Mouse (Mus musculus) layer of hippocampus, postnatal 25 days (tissue): ENCODE measurements around the gene Usp42. TPM values are rescaled to one million over a fixed set of nuclear protein-coding genes. Genes with fewer than 3 reads are reported as not detected.

ENCODE experiments used
- DNase-seq, 2 experiments: peaks; one replicate each; pipeline ENCODE4 v3.0.0; 2022; ENCODE audit warnings: mixed read lengths in 2 of 2, low spot score in 1 of 2; ENCODE audit errors: extremely low spot score in 1 of 2
- total RNA-seq, 2 experiments: library from RNA; stranded (reverse); gene quantifications; 2 replicates each; pipeline ENCODE4 v1.2.3; 2021

Gene Usp42
- total RNA-seq: 10 to 100 TPM; 17.0 to 26.5 TPM

GRCm38 (mm10) chr5:143732180-143732891 is at the start of gene Usp42:
Gene Usp42, minus strand, starts transcription at chr5:143732280.
- DNase-seq: peak; percentile 81 to 92

DNA sequence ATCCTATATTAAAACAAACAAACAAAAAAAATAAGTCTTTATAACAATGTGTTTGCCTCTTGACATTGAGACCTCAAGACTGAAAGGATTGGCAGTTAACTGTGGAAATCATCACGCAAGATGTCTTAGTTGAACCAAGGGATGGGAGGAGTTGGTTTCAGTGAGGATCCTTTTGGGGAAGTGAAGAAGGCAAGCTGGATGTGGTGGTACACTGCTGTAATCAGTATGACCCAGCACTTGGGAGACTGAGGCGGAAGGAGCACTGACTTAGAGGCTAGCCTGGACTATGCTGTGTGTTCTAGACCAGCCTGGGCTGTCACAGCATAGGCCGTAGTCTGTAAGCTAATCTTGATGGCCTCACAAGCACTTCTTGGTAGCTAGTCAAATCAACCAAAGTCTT is 28.4 kb upstream of the Usp42 start:
- no peak for DNase-seq

DNA sequence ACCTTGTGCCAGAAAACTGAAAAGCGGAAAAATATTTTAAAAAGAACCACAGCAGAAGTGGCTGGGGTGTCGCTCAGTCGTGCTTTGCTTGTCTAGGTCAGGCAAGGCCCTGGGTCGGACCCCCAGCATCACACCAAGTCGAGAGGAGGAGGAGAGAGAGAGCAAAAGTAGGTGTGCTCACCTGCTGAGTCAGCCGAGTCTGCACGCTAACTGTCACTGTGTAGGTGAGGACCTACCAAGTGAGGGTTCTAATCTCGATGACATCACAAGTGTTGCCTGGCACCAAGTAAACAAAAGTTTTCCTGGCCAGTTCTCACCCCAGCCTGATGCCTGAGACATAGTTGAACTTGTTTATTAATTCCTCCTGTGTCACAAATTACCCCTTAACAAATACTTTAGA is 27.5 kb upstream of the Usp42 start:
- no peak for DNase-seq

DNA sequence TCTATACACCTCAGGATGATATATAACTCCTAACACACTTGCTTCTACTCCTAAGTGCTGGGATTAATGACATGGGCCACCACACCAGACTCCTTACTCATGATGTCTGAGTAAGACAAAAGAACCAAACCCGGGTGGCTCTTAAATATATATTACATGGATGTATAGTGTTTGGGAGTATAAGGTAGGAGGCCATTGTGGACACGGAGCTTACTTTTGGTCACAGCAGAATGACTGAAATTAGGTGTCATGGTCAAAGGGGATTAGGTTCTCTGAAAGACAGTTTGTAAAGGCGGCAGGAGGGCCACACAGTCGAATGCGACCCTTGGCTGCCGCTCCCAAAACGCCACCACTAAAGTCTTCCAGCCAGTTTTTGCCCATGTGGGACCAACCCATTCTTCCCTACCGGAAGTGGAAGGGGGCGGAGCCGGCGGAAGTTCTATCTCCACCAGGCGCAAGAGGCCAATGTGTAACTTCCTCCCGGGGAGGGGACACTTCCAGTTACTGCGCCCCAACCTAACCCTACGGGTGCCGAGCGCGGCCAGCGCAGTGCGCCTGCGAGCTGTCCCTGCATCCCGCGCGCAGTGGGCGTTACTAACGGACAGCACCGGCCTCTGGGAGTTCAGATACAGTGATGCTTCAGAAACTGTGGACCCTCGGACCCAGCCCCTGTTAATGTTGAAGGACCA is 25.8 kb upstream of the Usp42 start:
- peak; percentile 73 to 74 for DNase-seq

GRCm38 (mm10) chr5:143755529-143756141 is 23.6 kb upstream of the Usp42 start:
- no peak for DNase-seq

DNA sequence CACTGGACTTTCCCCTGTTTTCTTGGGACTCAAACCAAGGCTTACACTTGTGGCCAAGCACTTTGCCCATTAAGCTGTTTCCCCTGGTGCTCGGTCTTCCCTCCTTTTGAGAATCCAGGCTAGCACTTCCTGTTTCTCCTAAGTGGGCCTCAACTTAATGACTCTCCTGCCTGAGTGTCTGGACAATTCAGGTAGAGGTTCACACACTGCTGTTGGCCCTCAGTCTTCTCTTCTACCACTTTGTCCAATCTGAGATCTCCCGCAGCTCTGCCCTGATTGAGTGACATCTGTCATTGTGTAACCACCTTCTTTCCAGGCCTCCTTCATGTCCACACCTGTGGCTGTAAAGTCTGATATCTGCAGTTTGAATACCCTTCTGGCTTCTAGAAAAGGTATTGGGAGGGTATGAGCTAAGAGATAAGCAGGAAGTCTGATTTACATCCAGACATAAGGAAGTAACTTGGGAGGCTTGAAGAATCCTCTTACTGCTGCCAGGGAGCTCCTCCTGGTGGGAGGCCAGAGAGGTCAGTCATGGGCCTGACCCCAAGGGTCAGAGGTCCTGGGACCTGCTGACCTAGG is 17.6 kb upstream of the Usp42 start:
- DNase-seq: no peak

GRCm38 (mm10) chr5:143731483-143732112 is 482 bp downstream of the Usp42 start:
- no peak for DNase-seq

GRCm38 (mm10) chr5:143730915-143731314 is 1.2 kb downstream of the Usp42 start:
- no peak for DNase-seq

DNA sequence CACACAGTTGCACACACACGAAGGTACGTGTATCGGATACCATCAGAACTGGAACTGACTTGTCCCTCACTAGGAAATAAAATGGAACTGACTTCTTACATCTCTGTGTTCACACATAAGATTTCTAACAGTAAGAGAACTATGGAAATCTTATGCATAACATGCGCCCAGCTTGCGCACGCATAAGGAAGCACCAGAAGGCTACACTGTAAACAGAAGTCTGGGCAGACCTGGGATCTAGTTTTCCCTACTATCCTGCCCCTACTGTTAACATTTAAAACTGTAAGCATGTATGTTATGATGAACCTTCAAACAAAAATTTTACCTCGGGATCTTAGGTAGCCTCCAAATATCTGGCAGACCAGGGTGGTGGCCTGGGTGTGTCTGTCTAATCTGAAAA is 10.1 kb downstream of the Usp42 start:
- DNase-seq: no peak

DNA sequence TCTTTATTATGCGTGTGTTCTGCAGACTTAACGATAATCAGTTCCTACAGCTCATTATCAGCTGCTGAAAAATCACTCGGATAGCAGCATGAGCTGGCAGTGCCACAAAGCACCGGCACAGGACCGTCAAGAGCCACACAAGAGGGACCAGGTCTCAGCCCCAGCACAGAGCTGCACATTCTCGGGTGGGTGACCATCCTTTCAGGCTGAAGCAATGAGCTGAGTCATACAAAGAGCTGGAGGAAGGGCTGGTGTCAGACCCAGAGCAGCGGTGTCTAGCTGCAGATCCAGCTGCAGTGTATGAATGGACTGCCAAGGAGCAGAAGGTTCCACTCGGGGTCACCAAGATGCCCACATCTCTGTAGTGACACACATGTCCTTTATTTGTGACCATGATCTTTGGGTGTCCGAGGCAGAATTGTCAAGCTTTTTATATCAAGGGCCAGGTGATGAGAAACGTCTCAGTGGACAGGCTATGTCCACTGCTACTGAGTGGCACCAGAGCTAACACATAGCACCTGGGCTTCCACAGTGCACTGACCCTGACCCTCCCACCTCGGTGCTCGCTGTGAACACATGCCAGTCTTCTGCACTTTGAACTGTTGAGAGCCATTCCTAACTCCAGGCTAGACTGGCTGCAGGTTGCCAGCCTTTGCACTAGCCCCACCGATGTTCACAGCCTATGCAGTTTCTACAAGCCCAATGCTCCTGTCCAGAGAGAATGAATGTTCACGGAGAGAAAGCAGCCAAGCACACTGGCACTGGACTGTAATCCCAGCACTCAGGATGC is 19.9 kb downstream of the Usp42 start:
- no peak for DNase-seq

DNA sequence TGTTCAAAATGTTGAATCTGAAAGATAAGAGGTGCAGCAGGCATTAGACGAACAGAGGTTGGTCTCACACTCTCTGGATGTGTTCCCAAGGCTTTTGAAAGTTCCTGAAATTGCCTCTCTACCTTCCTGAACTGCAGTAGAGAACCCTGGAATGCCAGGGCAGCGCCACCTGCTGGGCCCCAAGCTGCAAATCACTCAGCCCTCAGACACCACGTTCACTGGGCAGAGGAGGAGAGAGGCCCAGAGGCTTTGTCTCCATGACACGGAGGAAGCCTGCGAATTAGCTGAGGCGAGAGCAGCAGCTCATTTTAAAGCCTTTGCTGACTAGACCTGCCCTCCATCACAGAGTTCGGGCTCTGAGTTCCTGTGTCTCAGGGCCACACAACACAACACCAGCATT is 20.8 kb downstream of the Usp42 start:
- DNase-seq: peak; percentile 51 to 68

- DNase-seq: no peak
Measured at GRCm38 (mm10) chr5:143706822-143707200, 25.3 kb downstream of the Usp42 start.

DNA sequence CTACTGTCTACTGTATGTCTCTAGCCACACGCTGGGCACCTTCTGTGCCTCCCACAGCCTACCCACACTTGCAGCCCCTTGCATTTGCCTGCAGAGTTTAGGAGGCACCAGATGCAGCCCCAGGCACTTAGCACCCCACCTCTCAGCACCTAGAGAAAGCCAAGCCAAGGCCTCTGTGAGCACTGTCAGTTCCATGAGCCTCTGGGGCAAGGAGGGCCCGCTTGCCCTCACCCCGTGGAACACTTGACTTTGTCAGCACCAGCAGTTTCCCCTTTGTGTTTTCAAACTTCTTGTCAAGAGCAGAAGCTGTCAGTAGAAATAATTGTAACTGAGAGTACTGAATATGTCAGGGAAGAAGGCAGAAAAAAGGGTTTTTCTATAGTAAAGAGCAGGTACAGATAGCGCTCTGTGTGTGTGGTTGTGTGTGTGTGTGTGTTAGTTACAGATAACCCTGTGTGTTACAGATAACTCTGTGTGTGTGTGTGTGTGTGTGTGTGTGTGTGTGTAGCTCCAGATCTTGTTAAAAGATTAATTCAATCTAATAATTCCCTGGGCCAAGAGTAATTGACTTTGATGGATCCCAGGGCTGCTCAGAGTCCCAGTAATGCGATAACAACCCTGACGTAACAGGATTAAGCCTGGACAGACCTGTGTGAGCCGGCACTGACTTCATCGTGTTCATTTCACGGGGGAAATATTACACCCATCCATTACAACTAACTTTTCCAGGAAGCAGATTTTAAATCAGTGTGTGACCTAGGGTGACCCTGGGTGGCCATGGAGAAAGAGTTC is 25.9 kb downstream of the Usp42 start:
- no peak for DNase-seq

DNA sequence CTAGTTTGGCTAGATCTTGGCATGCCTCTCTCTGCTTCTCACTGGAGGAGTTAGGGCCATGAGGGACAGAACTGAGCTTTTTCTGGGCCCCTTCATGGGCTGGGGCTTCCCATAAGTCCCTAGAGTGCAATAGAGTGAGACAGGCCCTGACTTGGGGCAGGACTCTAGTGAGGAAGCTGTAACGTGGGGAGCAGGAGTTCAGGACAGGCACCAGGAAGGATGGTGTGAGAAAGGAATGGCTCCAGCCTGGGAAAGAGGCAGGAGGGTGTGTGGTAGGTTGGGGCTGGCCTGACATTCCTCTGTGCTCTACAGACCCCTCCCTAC is 26.5 kb downstream of the Usp42 start:
- no peak for DNase-seq

DNA sequence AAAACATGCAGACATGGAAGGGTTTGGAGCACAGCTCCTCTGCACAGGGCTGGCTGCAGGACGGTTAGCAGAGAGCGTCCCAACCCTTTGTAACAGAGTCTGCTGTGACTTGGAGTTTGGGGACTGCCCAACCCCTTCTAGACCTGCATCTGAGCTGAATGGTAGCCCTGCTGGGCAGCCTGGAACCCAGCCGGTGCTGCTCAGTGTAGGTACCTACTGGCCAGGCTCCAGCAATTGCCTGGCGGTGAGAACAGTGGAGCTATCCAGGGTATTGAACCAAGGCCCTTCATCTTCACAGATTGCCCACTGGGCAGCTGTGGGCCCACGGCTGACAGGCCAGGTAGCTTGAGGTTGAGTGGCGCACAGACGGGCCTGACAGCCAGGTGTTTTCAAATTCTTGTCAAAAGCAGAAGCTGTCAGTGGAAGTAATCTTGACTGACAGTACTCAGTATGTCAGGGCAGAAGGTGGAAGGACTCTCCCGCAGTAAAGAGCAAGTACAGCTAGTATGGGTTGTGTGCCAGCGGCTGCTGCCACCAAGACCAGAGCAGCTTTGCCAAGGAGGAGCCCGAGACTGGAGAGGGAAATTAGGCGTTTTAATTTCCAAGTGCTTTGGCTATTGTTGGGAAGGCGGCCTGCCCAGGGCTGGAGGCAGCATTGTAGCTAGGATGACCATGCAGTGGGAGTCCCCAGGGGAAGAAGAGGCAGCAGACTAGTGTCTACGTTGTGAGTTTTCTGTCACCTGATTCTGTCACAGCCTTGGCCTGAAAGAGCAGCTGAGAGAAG is 27.0 kb downstream of the Usp42 start:
- DNase-seq: no peak

DNA sequence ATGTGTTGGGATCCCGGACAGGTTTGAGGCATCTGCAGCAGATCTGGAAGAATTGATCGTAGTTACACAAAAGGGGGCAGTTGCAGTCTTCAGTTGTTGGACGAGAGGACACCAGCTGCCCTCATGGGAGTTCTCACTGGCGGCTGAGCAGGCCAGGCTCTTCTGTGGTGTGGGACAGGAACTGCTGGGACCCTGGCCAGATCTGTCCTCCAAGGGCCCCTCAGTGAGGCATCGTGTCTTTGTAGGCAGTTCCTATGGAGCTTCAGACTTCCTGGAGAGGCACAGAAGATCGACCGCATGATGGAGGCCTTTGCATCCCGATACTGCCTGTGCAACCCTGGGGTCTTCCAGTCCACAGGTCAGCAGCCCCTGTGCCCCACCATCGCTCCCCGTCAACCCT is 31.0 kb downstream of the Usp42 start:
- DNase-seq: no peak

DNA sequence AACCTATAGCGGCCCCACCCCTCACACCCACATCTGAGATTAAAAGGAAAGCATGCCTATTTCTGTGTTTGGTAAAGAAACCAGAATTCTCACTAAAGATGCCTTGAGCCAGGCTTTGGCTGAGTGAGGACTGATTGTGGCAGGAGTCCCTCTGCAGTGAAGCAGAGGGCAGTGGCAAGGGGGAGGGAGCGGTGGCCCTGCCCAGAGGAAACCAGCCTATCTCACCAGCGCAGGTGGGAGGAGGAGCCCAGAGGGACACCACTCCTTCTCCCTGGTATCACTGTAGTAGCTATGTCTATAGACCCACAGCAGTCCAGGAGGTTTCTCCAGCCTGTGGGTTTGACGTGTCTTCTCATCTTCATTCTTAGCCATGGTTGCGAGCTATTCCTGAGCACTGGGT is 31.8 kb downstream of the Usp42 start:
- no peak for DNase-seq

DNA sequence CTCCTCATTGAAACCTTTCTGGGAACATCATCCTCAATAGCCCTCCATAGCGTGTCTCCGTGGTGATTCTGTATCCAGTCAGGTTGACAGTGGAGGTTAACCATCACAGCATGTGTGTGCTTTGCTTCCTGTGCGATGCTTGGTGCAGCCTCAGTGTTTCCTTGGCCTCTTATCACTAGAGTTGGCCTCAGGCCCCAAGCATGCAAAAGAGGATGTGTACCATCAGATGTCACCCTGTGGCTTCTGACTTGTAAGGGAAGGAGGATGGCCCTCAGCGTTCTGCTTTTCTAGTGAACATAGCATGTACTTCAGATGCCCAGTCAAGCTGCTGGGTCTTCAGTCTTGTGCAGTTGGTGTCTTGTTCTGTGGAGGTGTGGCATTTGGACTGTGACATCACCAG is 33.6 kb downstream of the Usp42 start:
- DNase-seq: no peak

GRCm38 (mm10) chr5:143696323-143696722 is 35.8 kb downstream of the Usp42 start:
- DNase-seq: no peak
